ENCODE assay signal across 8 mouse cellular contexts in the genomic region with DNA sequence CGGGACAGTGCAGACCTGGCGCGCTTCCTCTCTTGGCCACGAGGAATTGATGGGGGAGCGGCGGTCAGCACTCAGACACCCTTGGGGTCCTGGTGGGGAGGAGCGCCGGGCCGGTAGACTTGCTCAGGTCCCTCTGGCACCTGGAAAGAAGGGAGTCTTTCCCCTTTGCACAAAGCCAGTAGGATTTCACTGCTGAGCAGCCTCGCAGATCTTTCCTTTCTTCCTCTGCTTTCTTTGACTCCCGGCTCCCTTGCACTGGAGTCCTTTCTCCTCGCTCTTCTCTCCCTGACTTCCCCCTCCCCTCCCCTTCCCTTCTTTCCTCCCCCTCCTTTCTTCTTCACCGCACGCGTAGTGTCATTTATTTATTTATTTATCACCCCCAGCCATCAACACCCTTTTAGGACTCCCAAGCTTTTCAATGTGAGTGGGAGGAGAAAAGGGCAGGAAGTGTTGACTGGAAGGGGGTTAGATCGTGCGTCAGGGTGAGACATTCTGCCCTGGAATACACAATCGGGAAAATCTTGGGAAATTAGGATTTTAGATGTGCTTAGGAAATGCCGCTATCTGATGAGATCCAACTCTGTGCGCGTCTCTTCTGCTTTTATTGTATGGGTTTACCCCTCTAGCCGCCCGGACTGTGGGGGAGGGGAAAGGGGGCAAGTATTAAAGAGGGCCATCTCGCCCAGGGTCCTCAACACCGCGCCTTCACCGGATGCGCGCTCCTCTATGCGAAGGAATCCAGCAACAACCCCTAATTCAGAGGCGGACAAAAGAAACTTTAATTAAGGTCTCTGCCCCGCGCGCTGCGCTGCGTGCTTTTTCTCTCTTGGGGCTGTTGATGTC. TPM values are rescaled to one million over a fixed set of nuclear protein-coding genes. Genes with fewer than 3 reads are reported as not detected.
A peak's percentile ranks its signal among the peaks of the same experiment; 100 is the strongest.
DNase-seq lines count a peak whose midpoint lies in the region; ATAC-seq and TF ChIP-seq lines count a peak whose summit lies in the region.

No protein-coding gene starts in this region.

- no peak for TF ChIP-seq CTCF in E14TG2a.4 (conservative IDR thresholded peaks at IDR 0.05; ENCODE audit: low read length)

- peak overlapping the region; percentile 42; the same call in 1 of the 2 replicates for H3K9ac ChIP-seq in embryonic facial prominence, embryonic 15.5 days
- peak overlapping the region; percentile 92 for H3K9ac ChIP-seq in hindbrain, embryonic 16.5 days (ENCODE audit: low read depth, low read length)
- H3K9ac ChIP-seq in midbrain, embryonic 11.5 days (ENCODE audit: low read length) = peak overlapping the region; percentile 95

- H3K27ac ChIP-seq in embryonic facial prominence, embryonic 15.5 days (replicated peaks) = peak overlapping the region; percentile 94
- peak overlapping the region; percentile 99 for H3K27ac ChIP-seq in hindbrain, embryonic 16.5 days (ENCODE audit: low read depth, low read length)
- H3K27ac ChIP-seq in midbrain, embryonic 11.5 days (ENCODE audit: low read depth, low read length) = peak overlapping the region; percentile 98

- under 1% methylated on average over 36 of the region's 36 CpGs for WGBS in embryonic facial prominence, embryonic 15.5 days
- under 1% methylated on average over 36 of the region's 36 CpGs for WGBS in hindbrain, embryonic 16.5 days
- WGBS in midbrain, embryonic 11.5 days = under 1% methylated on average over 36 of the region's 36 CpGs

- peak overlapping the region; percentile 87 for H3K4me3 ChIP-seq in E14TG2a.4 (replicated peaks; ENCODE audit: low read length)
- peak overlapping the region; percentile 74 for H3K4me3 ChIP-seq in embryonic facial prominence, embryonic 15.5 days (replicated peaks)
- peak overlapping the region; percentile 79 for H3K4me3 ChIP-seq in hindbrain, embryonic 16.5 days (ENCODE audit: low read length)
- H3K4me3 ChIP-seq in midbrain, embryonic 11.5 days (ENCODE audit: low read depth, low read length) = peak overlapping the region; percentile 93

- peaks cover 8% of the 10 kb centered on the region; the same call in 1 of the 2 replicates for H3K36me3 ChIP-seq in E14TG2a.4 (ENCODE audit: insufficient read depth, low read length)
- H3K36me3 ChIP-seq in embryonic facial prominence, embryonic 15.5 days = no peaks in the 10 kb centered on the region
- H3K36me3 ChIP-seq in hindbrain, embryonic 16.5 days (ENCODE audit: control insufficient read depth, insufficient read depth, low read length) = no peaks in the 10 kb centered on the region
- H3K36me3 ChIP-seq in midbrain, embryonic 11.5 days (ENCODE audit: control insufficient read depth, insufficient read depth, low read length) = no peaks in the 10 kb centered on the region

- H3K9me3 ChIP-seq in E14TG2a.4 (ENCODE audit: low read length) = no peaks in the 10 kb centered on the region
- no peaks in the 10 kb centered on the region for H3K9me3 ChIP-seq in embryonic facial prominence, embryonic 15.5 days (replicated peaks)
- no peaks in the 10 kb centered on the region for H3K9me3 ChIP-seq in hindbrain, embryonic 16.5 days (ENCODE audit: control insufficient read depth, low read length)
- no peaks in the 10 kb centered on the region for H3K9me3 ChIP-seq in midbrain, embryonic 11.5 days (ENCODE audit: control insufficient read depth, low read length)

- peak overlapping the region; percentile 92 for H3K4me2 ChIP-seq in embryonic facial prominence, embryonic 15.5 days (replicated peaks)
- peak overlapping the region; percentile 69 for H3K4me2 ChIP-seq in hindbrain, embryonic 16.5 days (ENCODE audit: low read length)
- peak overlapping the region; percentile 81 for H3K4me2 ChIP-seq in midbrain, embryonic 11.5 days

- ATAC-seq in embryonic facial prominence, embryonic 15.5 days (ENCODE audit: insufficient number of reproducible peaks, low FRiP score, low TSS enrichment, low read depth) = no peak
- 0 out of 2 replicates have a peak, but pooled peaks have one; percentile 7 for ATAC-seq in hindbrain, embryonic 16.5 days
- ATAC-seq in midbrain, embryonic 11.5 days (ENCODE audit: low FRiP score) = peak; percentile 54

- peak; percentile 38 to 41 for DNase-seq in adrenal gland, adult 18-20 months (ENCODE audit: low spot score in 2 of 2)
- DNase-seq in adrenal gland, postnatal 4 days (ENCODE audit: low spot score in 2 of 2) = no peak
- peak; percentile 98 for DNase-seq in midbrain, embryonic 11.5 days (ENCODE audit: low spot score, missing footprints)
- DNase-seq in thymus, postnatal 14 days = no peak
- DNase-seq in frontal cortex, postnatal 36 days (ENCODE audit: low spot score in 2 of 2) = no peak

- peaks cover 37% of the 10 kb centered on the region for H3K4me1 ChIP-seq in E14TG2a.4 (replicated peaks; ENCODE audit: low read depth, low read length)
- peaks cover 20% of the 10 kb centered on the region for H3K4me1 ChIP-seq in embryonic facial prominence, embryonic 15.5 days
- H3K4me1 ChIP-seq in hindbrain, embryonic 16.5 days (ENCODE audit: control insufficient read depth, insufficient read depth, low read depth, low read length) = peaks cover 2% of the 10 kb centered on the region
- peaks cover 6% of the 10 kb centered on the region for H3K4me1 ChIP-seq in midbrain, embryonic 11.5 days (ENCODE audit: control insufficient read depth, insufficient read depth, low read length)

- H3K27me3 ChIP-seq in E14TG2a.4 (ENCODE audit: insufficient read depth, low read length) = no peaks in the 10 kb centered on the region
- no peaks in the 10 kb centered on the region for H3K27me3 ChIP-seq in embryonic facial prominence, embryonic 15.5 days
- H3K27me3 ChIP-seq in hindbrain, embryonic 16.5 days (replicated peaks; ENCODE audit: control insufficient read depth, insufficient read depth, low read length) = no peaks in the 10 kb centered on the region
- H3K27me3 ChIP-seq in midbrain, embryonic 11.5 days (ENCODE audit: control insufficient read depth, insufficient read depth, low read length) = no peaks in the 10 kb centered on the region

RNA-seq across cellular contexts. Expression of a gene that starts 1.0 kb away (rescaled TPM):
- total RNA-seq in adrenal gland, adult 18-20 months (2021) = 10 to 100 TPM; 34.7 to 37.7 TPM
- total RNA-seq in adrenal gland, postnatal 4 days (2021) = 10 to 100 TPM; 63.1 to 67.5 TPM
- 3.5 and 3.7 TPM in 2 replicates for polyA plus RNA-seq in embryonic facial prominence, embryonic 15.5 days (2015; fragmentation: Nextera tagmentation; extraction: Ambion mirVana)
- 9.0 TPM in 2 replicates for polyA plus RNA-seq in hindbrain, embryonic 16.5 days (2015; fragmentation: Nextera tagmentation; extraction: Ambion mirVana)
- polyA plus RNA-seq in midbrain, embryonic 11.5 days (2014; fragmentation: Nextera tagmentation; extraction: Ambion mirVana) = 18.7 and 20.2 TPM in 2 replicates

Comparison
In these comparisons a context has a peak if more than half of its experiments do, and no peak if none do; other contexts are left out.
1. DNase-seq: peak in adrenal gland, adult 18-20 months (2 of 2) and midbrain, embryonic 11.5 days (single experiment); none in adrenal gland, postnatal 4 days (0 of 2), thymus, postnatal 14 days (single experiment) and frontal cortex, postnatal 36 days (0 of 2).
2. H3K9ac ChIP-seq: peak in every context shown above with its lines; median percentile 95 in midbrain, embryonic 11.5 days; 92 in hindbrain, embryonic 16.5 days; 42 in embryonic facial prominence, embryonic 15.5 days.
3. Peak in every context shown above with its lines, with median percentiles within 50 percentile points of each other: H3K4me3 ChIP-seq, H3K27ac ChIP-seq and H3K4me2 ChIP-seq.